Mouse (Mus musculus): ENCODE measurements around the gene Gm49339.
"Not testable (repeated sequence)": the region's sequence is repeated elsewhere in the genome, so short reads cannot be mapped to it uniquely, and the experiment has no call there.

Gene Gm49339

DNA sequence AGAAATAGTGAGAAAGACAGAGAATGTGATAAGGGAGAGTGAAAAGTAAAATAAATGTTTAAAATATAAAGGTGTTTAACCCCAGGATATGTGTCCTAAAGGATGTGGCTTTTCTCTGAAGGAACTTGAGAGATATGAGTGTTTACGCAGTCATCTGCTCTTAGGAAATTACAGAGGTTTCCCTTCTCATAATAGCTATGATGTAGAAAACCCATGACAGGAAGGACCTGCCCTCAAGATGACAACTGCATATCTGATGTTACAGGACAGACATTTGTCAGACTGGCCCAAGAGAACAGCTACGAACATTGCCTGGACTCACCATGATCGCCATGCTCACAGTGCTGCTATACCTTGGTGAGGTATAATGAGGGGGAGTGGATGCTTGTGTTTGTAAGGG is at the start of gene Gm49339, which contains the start of gene Lilr4b:
Gm49339 (plus strand) TSS at position 216 of the 400 bp plus-strand sequence.
Lilr4b (plus strand) TSS at position 236 of the 400 bp plus-strand sequence.
- DNase-seq (ENCODE audit: low read depth) = peak; percentile 23

DNA sequence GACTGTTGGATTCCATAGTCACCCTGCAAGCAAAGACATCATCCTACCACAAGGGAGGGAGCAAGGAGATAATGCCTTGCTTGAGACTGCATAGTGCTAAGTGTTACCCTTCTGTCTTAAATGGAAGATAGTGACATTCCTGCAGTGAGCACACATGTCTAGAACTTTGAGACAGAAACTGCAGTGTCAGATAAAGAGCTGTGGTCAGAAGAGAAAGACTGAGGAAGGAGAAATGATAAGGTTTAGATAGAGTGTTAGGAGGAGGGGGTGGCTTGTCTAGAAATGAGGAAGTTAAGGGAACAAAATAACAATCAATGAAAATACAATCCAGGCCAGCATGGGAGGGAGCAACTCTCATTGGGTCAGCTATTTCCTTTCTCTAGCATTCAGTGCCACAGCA is 47.5 kb upstream of the Gm49339 start:
- DNase-seq (ENCODE audit: low read depth) = no peak

DNA sequence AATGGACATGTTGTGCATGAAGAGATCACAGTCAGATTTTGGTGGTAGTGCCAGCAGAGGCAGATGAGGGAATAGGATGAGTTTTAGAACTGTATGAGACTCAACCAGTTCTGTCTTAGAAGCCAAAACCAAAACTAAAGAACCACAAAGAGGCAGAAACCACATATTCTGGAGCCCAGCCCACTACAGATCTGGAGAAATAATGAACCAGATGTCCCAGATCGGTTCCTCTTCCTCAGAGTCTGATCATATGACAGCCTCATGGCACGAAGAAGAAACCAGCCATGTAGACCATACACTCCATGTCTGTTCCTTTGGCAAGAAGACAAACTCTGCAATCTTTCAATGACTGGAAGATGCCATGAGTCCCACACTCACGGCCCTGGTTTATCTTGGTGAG is 44.7 kb upstream of the Gm49339 start:
- DNase-seq (ENCODE audit: low read depth) = no peak

DNA sequence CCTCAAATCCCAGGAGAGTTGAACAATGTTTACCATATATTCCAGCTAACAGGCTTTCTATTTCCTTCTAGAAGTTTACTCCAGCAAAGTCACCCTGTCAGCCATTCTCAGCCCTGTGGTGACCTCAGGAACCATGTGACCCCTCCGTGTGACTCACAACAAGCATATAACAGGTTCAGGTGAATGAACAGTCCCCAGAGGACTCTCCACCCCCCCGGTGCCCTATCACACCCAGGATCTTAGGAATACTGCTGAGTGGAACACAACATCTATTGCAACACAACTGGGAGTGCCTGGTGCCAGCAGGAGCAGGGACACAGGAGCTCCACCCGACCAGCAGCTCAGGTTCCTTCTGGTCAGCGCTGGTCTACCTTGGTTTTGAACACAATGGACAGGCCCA is 28.8 kb upstream of the Gm49339 start:
- no peak for DNase-seq (ENCODE audit: low read depth)

DNA sequence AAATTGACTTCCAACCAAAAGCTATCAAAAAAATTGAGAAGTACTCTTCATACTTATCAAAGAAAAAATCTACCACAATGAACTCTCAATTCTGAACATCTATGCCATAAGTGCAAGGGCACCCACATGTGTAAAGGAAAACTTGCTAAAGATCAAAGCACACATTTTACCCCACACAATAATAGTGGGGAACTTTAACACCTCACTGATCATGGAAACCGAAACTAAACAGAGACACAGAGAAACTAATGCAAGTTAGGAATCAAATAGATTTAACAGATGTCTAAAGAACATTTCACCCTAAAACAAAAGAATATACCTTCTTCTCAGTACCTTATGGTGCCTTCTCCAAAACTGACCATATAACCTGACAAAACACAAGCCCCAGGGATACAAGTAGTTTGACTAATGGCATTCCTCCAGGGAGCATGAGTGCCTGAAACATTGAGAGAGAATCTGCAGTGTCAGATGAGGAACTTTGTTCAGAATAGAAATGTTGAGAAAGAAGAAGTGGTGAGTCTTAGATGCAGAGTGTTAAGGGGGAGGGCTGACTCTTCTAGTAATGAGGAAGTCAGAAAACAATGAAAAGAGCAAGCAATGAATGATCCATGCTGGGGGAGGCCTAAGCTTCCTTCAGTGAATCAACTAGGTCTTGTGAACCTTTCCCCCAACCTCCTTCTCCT is 26.7 kb upstream of the Gm49339 start:
- peak; percentile 48 for DNase-seq (ENCODE audit: low read depth)

DNA sequence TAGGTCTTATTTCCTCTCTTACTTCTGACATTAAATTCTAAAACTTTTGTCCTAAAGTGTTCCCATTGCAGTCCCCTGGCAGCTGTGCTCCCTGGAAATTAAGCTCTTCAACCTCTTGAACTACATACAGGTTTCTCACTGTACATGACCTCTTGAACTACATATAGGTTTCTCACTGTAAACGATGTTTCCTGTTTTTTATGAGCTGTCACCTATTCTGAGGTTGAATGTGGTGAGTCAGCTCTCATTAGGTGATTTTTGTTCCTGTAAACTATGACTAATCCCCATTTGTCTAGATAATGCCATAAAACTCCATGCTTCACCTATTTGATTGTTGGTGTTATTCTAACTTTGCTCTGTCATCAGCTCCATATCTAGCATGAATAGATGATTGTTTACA is 26.0 kb upstream of the Gm49339 start:
- DNase-seq (ENCODE audit: low read depth) = peak; percentile 54

DNA sequence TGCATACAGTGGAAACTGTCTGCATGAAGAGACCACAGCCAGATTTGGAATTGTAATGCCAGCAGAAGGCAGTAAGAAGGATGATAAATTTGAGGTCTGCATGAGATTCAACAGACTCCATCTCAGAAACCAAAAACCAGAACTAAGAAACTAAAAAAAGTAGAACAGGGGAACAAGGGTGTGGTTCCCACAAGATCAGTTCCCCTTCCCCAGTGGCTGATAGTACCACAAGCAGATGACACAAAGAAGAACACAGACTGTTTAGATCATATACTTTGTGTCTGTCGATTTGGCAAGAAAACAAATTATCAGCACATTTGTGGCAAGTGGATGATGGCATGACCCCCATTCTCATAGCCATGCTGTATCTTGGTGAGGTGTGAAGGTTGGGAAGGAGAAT is 24.6 kb upstream of the Gm49339 start:
- DNase-seq (ENCODE audit: low read depth) = peak; percentile 3

DNA sequence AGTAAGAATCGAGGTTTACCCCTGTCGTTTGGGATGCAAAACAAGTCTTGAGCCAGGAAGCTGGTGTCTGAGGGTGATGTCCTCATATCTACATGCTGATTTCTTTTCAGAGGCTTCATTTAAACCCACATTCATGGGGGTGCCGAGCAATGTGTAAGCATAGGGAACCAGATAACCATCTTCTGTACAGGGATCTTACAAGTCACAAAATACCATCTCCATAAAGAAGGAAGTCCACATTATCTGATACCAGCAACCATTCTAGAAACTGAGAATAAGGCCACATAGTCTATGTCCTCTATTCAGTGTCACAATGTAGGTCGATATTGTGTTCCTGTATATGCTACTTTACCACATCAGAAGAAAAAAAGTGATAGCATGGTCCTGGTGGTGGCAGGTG is 24.0 kb upstream of the Gm49339 start:
- no peak for DNase-seq (ENCODE audit: low read depth)

DNA sequence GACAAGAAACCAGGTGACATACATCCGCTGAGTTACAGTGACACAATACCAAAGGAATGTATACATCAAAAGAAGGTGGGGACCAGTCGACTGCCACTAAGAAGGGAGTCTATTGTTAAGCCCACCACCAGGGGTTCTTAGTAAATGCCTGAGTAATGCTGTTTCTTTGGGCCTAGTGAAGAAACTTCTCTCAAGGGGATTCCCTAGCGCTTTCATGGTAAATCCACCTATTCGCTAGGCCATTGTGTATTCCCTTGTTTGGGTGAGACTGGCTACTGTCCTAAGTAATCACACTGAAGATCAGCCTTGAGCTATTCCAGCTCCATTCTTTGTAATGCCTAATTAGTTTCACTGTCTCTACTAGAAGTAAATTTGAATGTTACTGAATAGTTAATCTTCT is 16.6 kb upstream of the Gm49339 start:
- DNase-seq (ENCODE audit: low read depth) = not testable (repeated sequence)

DNA sequence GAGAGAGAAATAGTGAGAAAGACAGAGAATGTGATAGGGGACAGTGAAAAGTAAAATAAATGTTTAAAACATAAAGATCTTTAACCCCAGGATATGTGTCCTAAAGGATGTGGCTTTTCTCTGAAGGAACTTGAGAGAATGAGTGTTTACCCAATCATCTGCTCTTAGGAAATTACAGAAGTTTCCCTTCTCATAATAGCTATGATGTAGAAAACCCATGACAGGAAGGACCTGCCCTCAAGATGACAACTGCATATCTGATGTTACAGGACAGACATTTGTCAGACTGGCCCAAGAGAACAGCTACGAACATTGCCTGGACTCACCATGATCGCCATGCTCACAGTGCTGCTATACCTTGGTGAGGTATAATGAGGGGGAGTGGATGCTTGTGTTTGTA is 10.3 kb downstream of the Gm49339 start, which contains the start of gene Lilrb4a:
Lilrb4a (plus strand) TSS at position 266 of the 400 bp plus-strand sequence.
- peak; percentile 36 for DNase-seq (ENCODE audit: low read depth)

DNA sequence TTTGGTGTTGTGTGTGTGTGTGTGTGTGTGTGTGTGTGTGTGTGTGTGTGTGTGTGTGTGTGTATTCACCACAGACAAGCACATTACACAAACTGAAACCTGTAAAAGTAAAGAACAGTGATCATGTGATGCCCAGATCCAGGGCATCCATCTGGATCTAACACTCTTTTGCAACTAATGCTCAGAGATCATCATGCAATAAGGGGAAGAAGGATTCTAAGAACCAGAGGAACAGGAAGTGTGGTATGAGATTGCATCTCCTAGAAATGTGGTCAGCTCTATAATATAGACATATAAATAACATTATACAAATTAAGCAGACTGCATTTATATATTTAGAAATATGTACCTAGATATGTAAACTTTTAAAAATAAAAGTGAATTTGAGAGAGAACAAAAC is 39.6 kb downstream of the Gm49339 start:
- no peak for DNase-seq (ENCODE audit: low read depth)

DNA sequence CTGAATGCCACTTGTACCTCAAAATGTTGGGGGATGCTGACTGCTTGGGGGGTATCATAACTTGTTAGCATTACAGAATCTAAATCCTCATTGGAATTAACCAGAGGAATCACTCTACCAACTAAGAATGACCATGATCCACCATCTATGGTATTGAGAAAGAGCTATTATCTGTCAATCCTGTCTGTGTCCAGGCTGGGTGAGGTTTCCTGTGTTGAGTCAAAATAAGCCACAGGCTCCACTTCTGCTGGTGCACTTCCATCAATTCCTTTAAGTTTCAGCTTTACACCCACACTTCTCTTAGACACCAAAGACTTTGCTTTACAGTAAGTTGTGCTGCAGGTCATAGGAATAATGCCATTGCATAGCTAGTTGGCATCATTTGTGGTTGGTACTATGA is 41.0 kb downstream of the Gm49339 start:
- no peak for DNase-seq (ENCODE audit: low read depth)

DNA sequence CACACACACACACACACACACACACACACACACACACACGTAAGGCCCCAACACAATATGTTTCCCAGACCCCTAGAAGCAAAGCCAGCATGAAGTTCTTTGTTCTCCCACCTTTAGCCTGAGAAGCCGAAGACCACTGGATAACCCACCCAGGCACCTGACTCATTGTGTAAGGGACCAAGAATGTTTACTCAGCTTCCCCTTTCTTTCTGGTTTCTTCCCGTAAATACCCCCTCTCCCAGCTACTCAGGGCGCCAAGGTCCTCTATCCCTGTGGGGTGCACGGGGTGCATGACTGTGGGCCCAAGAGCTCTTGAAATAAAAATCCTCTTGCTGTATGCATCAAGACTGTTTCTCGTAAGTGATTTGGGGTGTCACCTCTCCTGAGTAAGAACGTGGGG is 45.7 kb downstream of the Gm49339 start:
- DNase-seq (ENCODE audit: low read depth) = no peak

DNA sequence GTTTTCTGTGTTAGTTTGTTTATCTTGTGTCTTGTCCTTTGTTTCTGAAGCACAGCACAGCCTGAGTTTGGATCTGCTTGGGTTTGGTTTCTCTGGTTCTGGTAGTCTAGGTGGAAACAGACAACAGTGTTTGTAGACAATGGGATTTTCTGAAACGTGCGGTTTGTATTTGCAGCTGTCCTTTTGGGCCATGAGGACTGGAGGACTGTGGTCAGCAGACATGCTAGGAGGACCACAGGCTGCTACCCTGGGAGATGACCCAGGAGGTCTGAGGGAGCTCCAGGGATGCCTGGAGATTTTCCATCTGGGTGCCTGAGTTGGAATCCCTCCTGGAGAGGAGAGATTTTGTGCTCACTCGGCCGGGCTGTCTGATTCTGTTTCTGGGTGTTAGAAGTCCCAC is 46.2 kb downstream of the Gm49339 start:
- DNase-seq (ENCODE audit: low read depth) = no peak

DNA sequence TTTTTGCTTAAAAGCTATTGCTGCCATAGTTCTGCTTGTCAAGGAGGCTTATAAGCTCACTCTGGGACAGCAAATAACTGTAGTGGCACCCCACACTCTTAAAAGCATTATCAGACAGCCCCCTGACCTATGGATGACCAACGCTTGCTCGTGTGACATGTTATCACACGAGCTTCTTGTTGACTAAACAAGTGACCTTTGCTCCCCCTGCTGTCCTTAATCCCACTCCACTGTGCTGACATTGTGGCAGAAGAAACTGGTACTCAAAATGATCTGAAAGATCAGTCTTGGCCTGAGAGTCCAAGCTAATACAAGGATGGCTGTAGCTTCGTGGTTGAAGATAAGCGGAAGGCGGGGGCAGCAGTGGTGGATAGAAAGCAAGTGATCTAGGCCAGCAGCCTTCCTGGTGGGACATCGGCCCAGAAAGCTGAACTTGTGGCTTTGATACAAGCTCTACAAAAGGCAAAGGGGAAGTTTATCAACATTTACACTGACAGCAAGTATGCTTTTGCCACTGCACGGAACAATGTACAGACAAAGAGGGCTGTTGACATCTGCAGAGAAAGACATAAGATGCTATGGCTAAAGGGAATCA is 48.5 kb downstream of the Gm49339 start:
- DNase-seq (ENCODE audit: low read depth) = peak; percentile 4

DNA sequence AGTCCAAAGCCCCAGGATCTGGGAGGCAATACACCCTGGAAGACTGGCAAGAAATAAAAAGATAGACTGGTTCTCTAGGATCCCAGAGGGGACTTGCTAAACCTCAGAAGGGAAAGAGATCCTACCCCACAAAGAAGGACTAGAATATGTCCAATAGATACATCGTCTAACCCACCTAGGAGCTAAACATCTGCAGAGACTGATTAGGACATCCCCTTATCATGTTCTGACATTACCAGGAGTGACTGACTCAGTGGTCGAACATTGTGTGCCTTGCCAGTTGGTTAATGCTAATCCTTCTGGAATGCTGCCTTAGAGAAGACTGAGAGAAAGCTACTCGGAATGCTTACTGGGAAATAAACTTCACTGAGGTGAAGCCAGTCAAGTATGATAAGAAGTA is 49.1 kb downstream of the Gm49339 start:
- DNase-seq (ENCODE audit: low read depth) = no peak

DNA sequence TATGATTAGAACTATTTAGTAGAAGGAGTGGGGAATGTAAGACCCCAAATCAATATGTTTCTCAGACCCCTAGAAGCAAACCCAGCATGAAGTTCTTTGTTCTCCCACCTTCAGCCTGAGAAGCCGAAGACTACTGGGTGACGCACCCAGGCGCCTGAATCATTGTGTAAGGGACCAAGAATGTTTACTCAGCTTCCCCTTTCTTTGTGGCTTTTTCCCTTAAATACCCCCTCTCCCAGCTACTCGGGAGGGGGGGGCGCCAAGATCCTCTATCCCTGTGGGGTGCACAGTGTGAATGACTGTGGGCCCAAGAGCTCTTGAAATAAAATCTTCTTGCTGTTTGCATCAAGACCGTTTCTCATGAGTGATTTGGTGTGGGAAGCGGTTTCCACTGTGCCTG is 50.4 kb downstream of the Gm49339 start:
- no peak for DNase-seq (ENCODE audit: low read depth)

Data from induced T-regulatory cell, adult 2 months (primary cell).